Mouse (Mus musculus): ENCODE measurements around the gene Srek1ip1. TPM values are rescaled to one million over a fixed set of nuclear protein-coding genes. Genes with fewer than 3 reads are reported as not detected.

The Srek1ip1 gene
- polyA plus RNA-seq, 1 experiment from 2014 or later, result 12.9 TPM

GRCm38 (mm10) chr13:104843295-104844089 lies 51.2 kb downstream of the Srek1ip1 start:
- H3K36me3 ChIP-seq, result peaks cover 3% of the 10 kb centered on the region; the same call in 1 of the 2 replicates
- no peaks in the 10 kb centered on the region for H3K4me1 ChIP-seq
- no peak overlapping the region for H3K4me3 ChIP-seq (replicated peaks)
- H3K4me2 ChIP-seq, result no peak overlapping the region
- no peak for ATAC-seq (ENCODE audit: low FRiP score)
- no peaks in the 10 kb centered on the region for H3K9me3 ChIP-seq (replicated peaks)
- WGBS, result 93% methylated on average over 13 of the region's 13 CpGs
- no peak overlapping the region for H3K9ac ChIP-seq (replicated peaks)
- no peaks in the 10 kb centered on the region for H3K27me3 ChIP-seq (replicated peaks)
- H3K27ac ChIP-seq (replicated peaks), result no peak overlapping the region

GRCm38 (mm10) chr13:104853645-104854044 lies 61.4 kb downstream of the Srek1ip1 start:
- Histone ChIP-seq H3K9ac (replicated peaks) (no peak overlapping the region), H3K4me3 (replicated peaks) (no peak overlapping the region), H3K9me3 (replicated peaks) (no peaks in the 10 kb centered on the region), H3K27ac (replicated peaks) (no peak overlapping the region), H3K4me2 (no peak overlapping the region), H3K4me1 (no peaks in the 10 kb centered on the region), H3K36me3 (no peaks in the 10 kb centered on the region), H3K27me3 (replicated peaks) (no peaks in the 10 kb centered on the region)
- WGBS, result 77% methylated on average over 2 of the region's 2 CpGs
- ATAC-seq (ENCODE audit: low FRiP score), result no peak

GRCm38 (mm10) chr13:104863127-104863979 lies 71.1 kb downstream of the Srek1ip1 start, which contains the start of gene Shisal2b:
Shisal2b (minus strand) TSS chr13:104863893.
- H3K27ac ChIP-seq (replicated peaks), result 0 out of 2 replicates have a peak within 1 kb of the TSS, but pooled peaks have one; percentile 51
- peaks cover 7% of the 10 kb centered on the region for H3K27me3 ChIP-seq (replicated peaks)
- H3K4me2 ChIP-seq, result peak within 1 kb of the TSS; percentile 99
- peaks cover 3% of the 10 kb centered on the region; the same call in 1 of the 2 replicates for H3K4me1 ChIP-seq
- H3K4me3 ChIP-seq (replicated peaks), result peak within 1 kb of the TSS; percentile 57
- WGBS, result 4% methylated on average over 38 of the region's 38 CpGs
- H3K36me3 ChIP-seq, result no peaks in the 10 kb centered on the region
- peak within 1 kb of the TSS; percentile 63 for H3K9ac ChIP-seq (replicated peaks)
- no peaks in the 10 kb centered on the region for H3K9me3 ChIP-seq (replicated peaks)
- ATAC-seq (ENCODE audit: low FRiP score), result peak; percentile 92

- peaks cover 7% of the 10 kb centered on the region for H3K27me3 ChIP-seq (replicated peaks)
- WGBS, result 88% methylated on average over 5 of the region's 5 CpGs
Measured at GRCm38 (mm10) chr13:104866726-104867125, 74.4 kb downstream of the Srek1ip1 start.

GRCm38 (mm10) chr13:104869907-104870306 lies 77.6 kb downstream of the Srek1ip1 start:
- no peak overlapping the region for H3K9ac ChIP-seq (replicated peaks)
- H3K36me3 ChIP-seq, result no peaks in the 10 kb centered on the region
- peaks cover 4% of the 10 kb centered on the region; the same call in 1 of the 2 replicates for H3K27me3 ChIP-seq (replicated peaks)
- 98% methylated on average over 2 of the region's 2 CpGs for WGBS
- no peaks in the 10 kb centered on the region for H3K4me1 ChIP-seq
- H3K4me3 ChIP-seq (replicated peaks), result no peak overlapping the region
- ATAC-seq (ENCODE audit: low FRiP score), result no peak
- no peaks in the 10 kb centered on the region for H3K9me3 ChIP-seq (replicated peaks)
- no peak overlapping the region for H3K27ac ChIP-seq (replicated peaks)
- no peak overlapping the region for H3K4me2 ChIP-seq

More at GRCm38 (mm10) chr13:104866726-104867125, 74.4 kb downstream of the Srek1ip1 start:
- Histone ChIP-seq H3K4me3 (replicated peaks) (no peak overlapping the region), H3K9me3 (replicated peaks) (no peaks in the 10 kb centered on the region), H3K9ac (replicated peaks) (no peak overlapping the region), H3K27ac (replicated peaks) (no peak overlapping the region), H3K4me2 (no peak overlapping the region), H3K36me3 (no peaks in the 10 kb centered on the region), H3K4me1 (peaks cover 3% of the 10 kb centered on the region; the same call in 1 of the 2 replicates)
- no peak for ATAC-seq (ENCODE audit: low FRiP score)

GRCm38 (mm10) chr13:104878508-104878907 lies 86.2 kb downstream of the Srek1ip1 start:
- no peak overlapping the region for H3K4me2 ChIP-seq
- H3K27ac ChIP-seq (replicated peaks), result no peak overlapping the region
- H3K36me3 ChIP-seq, result no peaks in the 10 kb centered on the region
- ATAC-seq (ENCODE audit: low FRiP score), result no peak
- H3K9me3 ChIP-seq (replicated peaks), result no peaks in the 10 kb centered on the region
- WGBS, result 84% methylated on average over 4 of the region's 4 CpGs
- H3K4me1 ChIP-seq, result no peaks in the 10 kb centered on the region
- H3K9ac ChIP-seq (replicated peaks), result no peak overlapping the region
- no peaks in the 10 kb centered on the region for H3K27me3 ChIP-seq (replicated peaks)
- no peak overlapping the region for H3K4me3 ChIP-seq (replicated peaks)

- WGBS, result 35% methylated on average over 9 of the region's 16 CpGs
- no peak for ATAC-seq (ENCODE audit: low FRiP score)
- H3K27me3 ChIP-seq (replicated peaks), result no peaks in the 10 kb centered on the region
- no peaks in the 10 kb centered on the region for H3K4me1 ChIP-seq
- no peaks in the 10 kb centered on the region for H3K36me3 ChIP-seq
- no peak overlapping the region for H3K4me2 ChIP-seq
- H3K27ac ChIP-seq (replicated peaks), result no peak overlapping the region
- H3K4me3 ChIP-seq (replicated peaks), result no peak overlapping the region
- no peak overlapping the region for H3K9ac ChIP-seq (replicated peaks)
- H3K9me3 ChIP-seq (replicated peaks), result no peaks in the 10 kb centered on the region
Measured at GRCm38 (mm10) chr13:104883566-104884249, 91.4 kb downstream of the Srek1ip1 start.

GRCm38 (mm10) chr13:104886308-104887032 lies 94.2 kb downstream of the Srek1ip1 start:
- Histone ChIP-seq H3K27me3 (replicated peaks) (no peaks in the 10 kb centered on the region), H3K4me2 (no peak overlapping the region), H3K9ac (replicated peaks) (no peak overlapping the region), H3K4me1 (no peaks in the 10 kb centered on the region), H3K9me3 (replicated peaks) (no peaks in the 10 kb centered on the region), H3K36me3 (no peaks in the 10 kb centered on the region), H3K27ac (replicated peaks) (no peak overlapping the region), H3K4me3 (replicated peaks) (no peak overlapping the region)
- ATAC-seq (ENCODE audit: low FRiP score), result no peak
- WGBS, result 82% methylated on average over 8 of the region's 8 CpGs

Other genes with a start within 250 kb of the Srek1ip1 start
- 23.4 and 24.1 TPM in 2 replicates for gene Cwc27, start 24.7 kb downstream of the Srek1ip1 start, polyA plus RNA-seq (2015; fragmentation: Nextera tagmentation; extraction: Ambion mirVana)
- 1.8 and 3.4 TPM in 2 replicates for gene Shisal2b, start 71.4 kb downstream of the Srek1ip1 start, polyA plus RNA-seq (2015; fragmentation: Nextera tagmentation; extraction: Ambion mirVana)

Measured in neural tube, embryonic 15.5 days (tissue).